Mouse (Mus musculus): Measurements from ENCODE around the gene Rpl23. TPM values are rescaled to one million over a fixed set of nuclear protein-coding genes. Genes with fewer than 3 reads are reported as not detected.

The Rpl23 gene
- 631 and 670 TPM in 2 replicates for polyA plus RNA-seq (2021; fragmentation: Nextera tagmentation)
- long read RNA-seq, experiment 1, transcript Rpl23-204 (5 exons, 728 nt): minor isoform, 8 of 466 reads
- long read RNA-seq, experiment 1, transcript Rpl23-201 (5 exons, 1,059 nt): major isoform, 435 of 466 reads
- long read RNA-seq, experiment 1, partial matches to known transcripts: 16 of 466 reads
- long read RNA-seq, experiment 1, other reads (novel, unspliced or antisense): 7 of 466 reads
- long read RNA-seq, experiment 2, transcript Rpl23-201 (5 exons, 1,059 nt): major isoform, 33 of 37 reads
- long read RNA-seq, experiment 2, partial matches to known transcripts: 2 of 37 reads
- long read RNA-seq, experiment 2, other reads (novel, unspliced or antisense): 1 of 37 reads

DNA sequence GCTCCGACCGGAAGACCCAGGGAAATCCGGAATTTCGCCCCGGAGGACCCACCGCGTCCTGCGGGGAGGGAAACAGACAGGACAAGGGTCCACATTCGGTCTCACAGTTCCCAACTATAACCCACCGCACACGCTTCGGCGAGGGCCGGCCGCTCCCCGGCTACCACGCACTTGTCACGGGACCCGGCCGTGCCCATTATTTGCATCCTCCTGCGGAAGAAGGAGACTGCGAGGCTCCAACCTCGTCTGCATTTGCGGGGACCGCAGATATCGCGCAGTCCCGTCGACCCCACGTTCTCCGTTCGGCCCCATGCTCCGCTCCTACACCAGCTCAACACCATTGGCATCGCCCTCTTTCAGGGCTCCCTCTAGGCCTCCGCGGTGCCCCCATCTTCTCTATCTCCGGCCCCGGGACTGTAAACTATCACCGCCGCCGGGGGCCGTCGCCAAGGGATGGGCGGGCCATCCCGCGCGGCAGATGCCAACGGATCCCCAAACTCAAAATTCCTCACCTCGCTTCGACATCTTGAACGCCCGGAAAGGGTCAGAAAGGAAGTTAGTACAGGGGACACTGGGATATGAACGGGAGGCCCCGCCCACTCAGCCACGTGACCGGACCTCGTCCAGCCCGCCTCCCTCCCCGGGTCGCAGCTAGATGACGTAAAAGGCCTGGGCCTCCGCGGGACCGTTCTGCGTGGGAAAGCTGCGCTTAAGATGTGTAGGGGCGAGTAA, at the start of gene Rpl23:
Rpl23 (minus strand) TSS at position 606 of the 732 bp plus-strand sequence.

DNA sequence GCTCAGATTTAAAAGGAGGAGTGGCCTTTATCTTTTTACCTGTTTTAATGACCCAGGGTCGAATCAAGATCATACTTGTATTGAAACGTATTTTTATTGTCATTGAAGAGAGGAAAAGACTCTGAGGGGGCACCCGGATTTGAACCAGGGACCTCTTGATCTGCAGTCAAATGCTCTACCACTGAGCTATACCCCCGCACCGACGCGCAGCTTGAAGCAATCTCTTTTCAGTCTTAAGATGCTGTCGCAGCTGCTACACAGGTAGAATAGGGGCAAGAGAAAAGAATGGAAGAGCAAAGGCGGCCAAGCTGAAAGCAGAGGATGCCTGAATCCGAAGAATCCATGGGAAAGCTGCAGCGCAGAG, 16.5 kb upstream of the Rpl23 start, which contains the start of gene Lasp1:
Lasp1 (plus strand) TSS at position 219 of the 364 bp plus-strand sequence.

DNA sequence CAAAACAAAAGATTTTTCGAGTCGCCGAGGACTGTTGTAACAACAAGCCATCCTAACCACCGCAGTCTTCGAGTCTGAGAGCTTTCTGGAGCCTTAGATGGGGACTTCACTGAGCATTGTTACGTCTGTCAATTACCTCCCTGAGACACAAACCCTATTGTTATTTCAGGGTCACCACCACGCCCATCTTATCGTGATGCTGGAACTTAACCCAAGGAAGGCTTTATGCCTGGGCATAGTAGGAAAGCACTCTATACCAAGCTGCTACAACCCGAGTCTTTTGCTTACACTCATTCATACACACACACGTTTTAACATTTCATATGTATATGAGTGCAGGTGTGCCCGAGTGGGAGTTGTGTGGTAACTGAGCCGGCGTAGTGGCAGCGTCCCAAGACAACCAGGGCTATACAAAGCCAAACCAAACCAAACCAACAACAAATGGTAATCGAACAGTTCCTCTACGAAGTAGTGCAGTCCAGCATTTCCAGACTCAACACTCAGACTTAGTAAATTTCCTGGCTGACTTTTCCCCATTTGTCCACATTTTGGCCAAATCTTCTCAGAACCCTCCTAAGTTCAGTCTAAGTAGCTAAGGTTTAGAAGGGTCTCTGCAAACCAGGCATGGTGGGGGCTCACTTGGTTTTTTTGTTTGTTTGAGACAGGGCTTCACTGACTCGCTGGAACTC, 6.3 kb downstream of the Rpl23 start, which contains the start of gene 1700001P01Rik:
1700001P01Rik (minus strand) TSS at position 111 of the 689 bp plus-strand sequence.

DNA sequence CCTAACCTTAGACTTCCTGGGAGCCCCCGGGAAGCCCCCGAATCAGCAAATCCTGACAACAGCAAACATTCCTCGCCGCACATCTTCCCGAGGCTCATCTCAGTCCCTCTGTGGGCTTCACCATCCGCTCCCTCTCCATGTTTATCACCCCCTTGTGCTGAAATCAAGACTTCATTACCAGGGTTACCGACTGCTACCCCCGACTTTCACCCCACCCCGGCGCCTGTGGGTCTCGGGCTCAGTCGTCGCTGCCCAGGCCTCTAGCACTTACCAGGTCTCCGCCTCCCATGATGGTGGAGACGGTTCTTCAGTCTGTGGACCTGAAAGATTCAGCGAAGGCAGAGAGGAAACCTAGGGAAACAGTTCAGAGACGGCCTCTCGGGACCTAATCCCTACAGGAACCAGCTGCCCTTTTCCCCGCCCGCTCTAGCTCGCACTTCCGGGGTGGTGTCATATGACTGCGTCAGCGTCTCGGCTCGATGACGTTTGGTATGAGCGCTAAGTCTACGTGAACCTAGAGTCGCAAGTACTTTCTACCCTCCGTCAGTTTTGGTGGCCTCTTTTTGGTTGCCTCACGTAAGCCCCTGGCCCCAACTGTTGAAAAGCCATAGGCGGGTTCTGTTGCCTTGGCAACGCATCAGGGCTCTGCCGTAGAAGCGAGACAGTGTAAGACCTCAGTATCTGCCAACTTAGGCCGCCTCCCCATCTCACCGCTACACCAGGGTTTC, 15.9 kb downstream of the Rpl23 start, which contains the start of gene Cwc25:
Cwc25 (minus strand) TSS at position 403 of the 728 bp plus-strand sequence.

DNA sequence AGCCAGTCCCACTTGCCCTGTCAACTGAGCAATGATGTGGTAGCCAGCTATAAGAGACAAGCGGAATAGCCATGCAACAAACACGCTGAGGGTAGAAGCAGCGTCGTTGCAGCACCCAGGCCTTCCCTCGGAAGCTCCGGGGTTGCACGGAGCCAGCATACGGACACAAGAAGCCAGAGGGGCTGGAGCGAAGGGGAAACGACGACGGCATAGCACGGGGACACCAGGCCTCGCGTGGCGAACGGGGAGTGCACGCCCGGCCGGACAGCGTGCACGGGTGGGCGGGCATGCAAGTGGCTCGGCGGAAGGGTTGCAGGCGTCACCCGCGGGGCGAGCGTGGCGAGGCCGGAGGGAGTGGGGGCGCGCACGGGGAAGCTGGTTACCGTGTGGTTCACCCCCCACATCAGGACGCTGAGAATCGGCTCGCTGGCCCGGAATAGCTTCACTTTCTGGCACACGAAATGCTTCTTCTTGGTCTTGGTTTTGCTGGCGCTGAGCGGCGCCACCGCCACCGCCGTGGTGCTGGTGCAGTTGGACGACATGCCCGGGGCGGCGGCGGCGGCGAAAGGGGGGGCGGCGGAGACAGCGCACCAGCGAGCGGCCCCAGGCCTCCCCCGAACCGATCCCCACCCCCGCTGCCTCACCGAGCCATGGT, 38.0 kb downstream of the Rpl23 start, which contains the start of gene Pip4k2b:
Pip4k2b (minus strand) TSS at position 642 of the 655 bp plus-strand sequence.

Small RNA genes within 50 kb of the gene (microRNA-seq; reads per million reads assigned to microRNA genes)
- not detected for gene Mir8102

Other genes with a start within 250 kb of the Rpl23 start
- gene Srcin1, start 206.3 kb downstream of the Rpl23 start, polyA plus RNA-seq (2021; fragmentation: Nextera tagmentation): 4.8 and 6.1 TPM in 2 replicates
- gene Epop, start 152.7 kb downstream of the Rpl23 start, polyA plus RNA-seq (2021; fragmentation: Nextera tagmentation): 2.8 and 4.2 TPM in 2 replicates
- 4.2 and 4.3 TPM in 2 replicates for gene Mllt6, start 119.0 kb downstream of the Rpl23 start, polyA plus RNA-seq (2021; fragmentation: Nextera tagmentation)
- 79.0 and 82.9 TPM in 2 replicates for gene Cisd3, start 96.6 kb downstream of the Rpl23 start, polyA plus RNA-seq (2021; fragmentation: Nextera tagmentation)
- 3.3 and 3.7 TPM in 2 replicates for gene Pcgf2, start 81.9 kb downstream of the Rpl23 start, polyA plus RNA-seq (2021; fragmentation: Nextera tagmentation)
- gene Psmb3, start 79.0 kb downstream of the Rpl23 start, polyA plus RNA-seq (2021; fragmentation: Nextera tagmentation): 415 and 436 TPM in 2 replicates
- gene Pip4k2b, start 37.7 kb downstream of the Rpl23 start, polyA plus RNA-seq (2021; fragmentation: Nextera tagmentation): 2.4 and 3.1 TPM in 2 replicates
- 8.1 and 8.3 TPM in 2 replicates for gene Cwc25, start 15.9 kb downstream of the Rpl23 start, polyA plus RNA-seq (2021; fragmentation: Nextera tagmentation)
- gene 1700001P01Rik, start 6.5 kb downstream of the Rpl23 start, polyA plus RNA-seq (2021; fragmentation: Nextera tagmentation): 0.53 TPM in 1 of 2 replicates, not detected in the other
- gene Lasp1, start 16.6 kb upstream of the Rpl23 start, polyA plus RNA-seq (2021; fragmentation: Nextera tagmentation): 36.2 and 46.2 TPM in 2 replicates
- 88.3 and 97.9 TPM in 2 replicates for gene B230217C12Rik, start 58.3 kb upstream of the Rpl23 start, polyA plus RNA-seq (2021; fragmentation: Nextera tagmentation)
- 0.77 and 1.2 TPM in 2 replicates for gene Fbxo47, start 101.7 kb upstream of the Rpl23 start, polyA plus RNA-seq (2021; fragmentation: Nextera tagmentation)
- gene Plxdc1, start 204.0 kb upstream of the Rpl23 start, polyA plus RNA-seq (2021; fragmentation: Nextera tagmentation): 7.8 and 10.7 TPM in 2 replicates
- gene Arl5c, start 213.7 kb upstream of the Rpl23 start, polyA plus RNA-seq (2021; fragmentation: Nextera tagmentation): 6.9 and 9.8 TPM in 2 replicates
- gene Cacnb1, start 240.6 kb upstream of the Rpl23 start, polyA plus RNA-seq (2021; fragmentation: Nextera tagmentation): 38.9 and 48.1 TPM in 2 replicates
- 2,123 and 2,249 TPM in 2 replicates for gene Rpl19, start 244.3 kb upstream of the Rpl23 start, polyA plus RNA-seq (2021; fragmentation: Nextera tagmentation)

Measured in layer of hippocampus, adult 6 months (tissue).